Mouse (Mus musculus): ENCODE data around the gene Kcna7.

GRCm38 (mm10) chr7:45451344-45451982 lies 46.0 kb downstream of the Kcna7 start:
- TF ChIP-seq HCFC1 (IDR thresholded peaks at IDR 0.05; ENCODE audit: borderline replicate concordance, insufficient read depth, low read length): no peak
- no peak for TF ChIP-seq ZC3H11A (IDR thresholded peaks at IDR 0.05; ENCODE audit: borderline replicate concordance, low read depth, low read length)
- TF ChIP-seq ZNF384 (IDR thresholded peaks at IDR 0.05; ENCODE audit: low read depth, low read length): no peak
- TF ChIP-seq MAFK (IDR thresholded peaks at IDR 0.05; ENCODE audit: insufficient read depth, low read depth, low read length): no peak; the same call in 1 of the 2 replicates
- TF ChIP-seq CHD2 (IDR thresholded peaks at IDR 0.05; ENCODE audit: low read depth, low read length): no peak
